Mouse (Mus musculus): Measurements from ENCODE around the gene Ccnt2. TPM values are rescaled to one million over a fixed set of nuclear protein-coding genes. Genes with fewer than 3 reads are reported as not detected.

Ccnt2 gene
- total RNA-seq, 2 experiments from 2014 or later: 43.6 to 51.7 TPM

GRCm38 (mm10) chr1:127783862-127784261 is 9.9 kb downstream of the Ccnt2 start:
- DNase-seq (ENCODE audit: extremely low spot score in 1 of 2, low spot score in 2 of 2): no peak
- intact Hi-C loops (cut with DNase I): no loop called here

GRCm38 (mm10) chr1:127785882-127786281 is 11.9 kb downstream of the Ccnt2 start:
- no peak for DNase-seq (ENCODE audit: extremely low spot score in 1 of 2, low spot score in 2 of 2)
- intact Hi-C loops (cut with DNase I): no loop called here

- DNase-seq (ENCODE audit: extremely low spot score in 1 of 2, low spot score in 2 of 2): no peak
- intact Hi-C loops (cut with DNase I): no loop called here
Observed at GRCm38 (mm10) chr1:127788943-127789342, 15.0 kb downstream of the Ccnt2 start.

- no peak for DNase-seq (ENCODE audit: extremely low spot score in 1 of 2, low spot score in 2 of 2)
- intact Hi-C loops (cut with DNase I): no loop called here
Observed at GRCm38 (mm10) chr1:127793459-127793858, 19.5 kb downstream of the Ccnt2 start.

GRCm38 (mm10) chr1:127795087-127795769 is 21.3 kb downstream of the Ccnt2 start:
- no peak for DNase-seq (ENCODE audit: extremely low spot score in 1 of 2, low spot score in 2 of 2)
- intact Hi-C loops (cut with DNase I): no loop called here

GRCm38 (mm10) chr1:127796341-127796740 is 22.4 kb downstream of the Ccnt2 start:
- no peak for DNase-seq (ENCODE audit: extremely low spot score in 1 of 2, low spot score in 2 of 2)
- intact Hi-C loops (cut with DNase I): no loop called here

- no peak for DNase-seq (ENCODE audit: extremely low spot score in 1 of 2, low spot score in 2 of 2)
Observed at GRCm38 (mm10) chr1:127796752-127797151, 22.8 kb downstream of the Ccnt2 start.

GRCm38 (mm10) chr1:127802916-127803315 is 29.0 kb downstream of the Ccnt2 start:
- DNase-seq (ENCODE audit: extremely low spot score in 1 of 2, low spot score in 2 of 2): no peak
- intact Hi-C loops (cut with DNase I): no loop called here

More at GRCm38 (mm10) chr1:127796752-127797151, 22.8 kb downstream of the Ccnt2 start:
- intact Hi-C loops (cut with DNase I): no loop called here

- DNase-seq (ENCODE audit: extremely low spot score in 1 of 2, low spot score in 2 of 2): no peak
- intact Hi-C loops (cut with DNase I): no loop called here
Observed at GRCm38 (mm10) chr1:127808671-127809070, 34.7 kb downstream of the Ccnt2 start.

GRCm38 (mm10) chr1:127812929-127813328 is 39.0 kb downstream of the Ccnt2 start:
- no peak for DNase-seq (ENCODE audit: extremely low spot score in 1 of 2, low spot score in 2 of 2)
- intact Hi-C loops (cut with DNase I): no loop called here

- intact Hi-C loops (cut with DNase I): no loop called here
- DNase-seq (ENCODE audit: extremely low spot score in 1 of 2, low spot score in 2 of 2): no peak
Observed at GRCm38 (mm10) chr1:127816381-127816780, 42.4 kb downstream of the Ccnt2 start.

- DNase-seq (ENCODE audit: extremely low spot score in 1 of 2, low spot score in 2 of 2): no peak
- intact Hi-C loops (cut with DNase I): loop anchor here (10.0 kb wide), 1 partner anchor 317 kb away; no protein-coding TSS in a partner anchor
Observed at GRCm38 (mm10) chr1:127827325-127827724, 53.4 kb downstream of the Ccnt2 start.

GRCm38 (mm10) chr1:127830215-127830921 is 56.4 kb downstream of the Ccnt2 start:
- no peak for DNase-seq (ENCODE audit: extremely low spot score in 1 of 2, low spot score in 2 of 2)
- intact Hi-C loops (cut with DNase I): no loop called here

GRCm38 (mm10) chr1:127833714-127834113 is 59.8 kb downstream of the Ccnt2 start:
- intact Hi-C loops (cut with DNase I): no loop called here
- no peak for DNase-seq (ENCODE audit: extremely low spot score in 1 of 2, low spot score in 2 of 2)

- intact Hi-C loops (cut with DNase I): no loop called here
- no peak for DNase-seq (ENCODE audit: extremely low spot score in 1 of 2, low spot score in 2 of 2)
Observed at GRCm38 (mm10) chr1:127834202-127834601, 60.2 kb downstream of the Ccnt2 start.

GRCm38 (mm10) chr1:127836619-127837018 is 62.7 kb downstream of the Ccnt2 start:
- intact Hi-C loops (cut with DNase I): no loop called here
- DNase-seq (ENCODE audit: extremely low spot score in 1 of 2, low spot score in 2 of 2): no peak

- DNase-seq (ENCODE audit: extremely low spot score in 1 of 2, low spot score in 2 of 2): no peak
- intact Hi-C loops (cut with DNase I): no loop called here
Observed at GRCm38 (mm10) chr1:127838602-127839001, 64.6 kb downstream of the Ccnt2 start.

- DNase-seq (ENCODE audit: extremely low spot score in 1 of 2, low spot score in 2 of 2): no peak
Observed at GRCm38 (mm10) chr1:127845472-127845871, 71.5 kb downstream of the Ccnt2 start.

GRCm38 (mm10) chr1:127850075-127850610 is 76.2 kb downstream of the Ccnt2 start:
- intact Hi-C loops (cut with DNase I): no loop called here
- DNase-seq (ENCODE audit: extremely low spot score in 1 of 2, low spot score in 2 of 2): no peak

More at GRCm38 (mm10) chr1:127845472-127845871, 71.5 kb downstream of the Ccnt2 start:
- intact Hi-C loops (cut with DNase I): no loop called here

Data from left cerebral cortex, postnatal 10 days (tissue).